Mouse (Mus musculus): Measurements from ENCODE around the gene Ncbp2. TPM values are rescaled to one million over a fixed set of nuclear protein-coding genes. Genes with fewer than 3 reads are reported as not detected.

Gene Ncbp2
- total RNA-seq, 2 experiments from 2014 or later = 47.8 to 49.5 TPM

DNA sequence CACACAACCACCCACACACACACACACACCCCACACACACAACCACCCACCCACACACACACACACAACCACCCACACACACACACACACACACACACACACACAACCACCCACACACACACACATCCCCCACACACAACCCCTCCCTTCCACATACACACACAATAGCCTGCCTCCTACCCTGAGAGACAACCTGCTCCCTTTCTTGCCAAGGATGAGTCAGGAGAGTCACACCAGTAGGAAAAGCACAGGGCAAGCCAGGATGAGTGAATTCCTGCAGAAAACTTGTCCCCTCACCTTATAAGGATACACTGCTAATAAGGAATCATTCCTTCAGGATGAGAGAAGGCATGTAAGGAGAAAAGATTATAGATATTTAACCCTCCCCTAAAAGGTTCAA, 45.6 kb downstream of the Ncbp2 start:
- intact Hi-C loops (cut with DNase I) = no loop called here
- no peak for DNase-seq (ENCODE audit: low spot score in 2 of 2)

DNA sequence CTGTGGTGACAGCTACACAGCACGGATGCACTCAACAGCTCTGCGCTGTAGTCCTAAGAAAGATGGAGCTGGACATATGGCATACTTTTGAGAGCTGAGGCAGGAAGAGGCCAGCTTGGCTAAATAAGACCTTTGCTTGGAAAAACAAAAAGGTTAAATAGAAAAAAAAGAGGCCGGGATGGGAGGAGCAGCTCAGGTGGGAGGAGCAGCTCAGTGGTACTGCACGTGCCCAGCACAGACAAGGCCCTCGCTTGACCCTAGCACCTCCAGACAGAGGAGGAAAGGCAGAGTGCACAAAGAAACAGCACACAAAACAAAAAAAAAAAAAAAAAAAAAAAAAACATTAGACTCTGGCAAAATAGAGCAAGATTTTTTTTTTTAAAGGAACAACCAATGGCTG, 48.1 kb downstream of the Ncbp2 start:
- no peak for DNase-seq (ENCODE audit: low spot score in 2 of 2)
- intact Hi-C loops (cut with DNase I) = no loop called here

- intact Hi-C loops (cut with DNase I) = loop anchor here (2.0 kb wide), 1 partner anchor 54 kb away; the partner anchor contains the start of genes 0610012G03Rik and Ncbp2
- peak; percentile 88 to 90 for DNase-seq (ENCODE audit: low spot score in 2 of 2)
These were observed 54.5 kb downstream of the Ncbp2 start, which contains the start of gene Senp5 for GRCm38 (mm10) chr16:32002509-32003477. Gene Senp5 (minus strand): TSS chr16:32003287.

DNA sequence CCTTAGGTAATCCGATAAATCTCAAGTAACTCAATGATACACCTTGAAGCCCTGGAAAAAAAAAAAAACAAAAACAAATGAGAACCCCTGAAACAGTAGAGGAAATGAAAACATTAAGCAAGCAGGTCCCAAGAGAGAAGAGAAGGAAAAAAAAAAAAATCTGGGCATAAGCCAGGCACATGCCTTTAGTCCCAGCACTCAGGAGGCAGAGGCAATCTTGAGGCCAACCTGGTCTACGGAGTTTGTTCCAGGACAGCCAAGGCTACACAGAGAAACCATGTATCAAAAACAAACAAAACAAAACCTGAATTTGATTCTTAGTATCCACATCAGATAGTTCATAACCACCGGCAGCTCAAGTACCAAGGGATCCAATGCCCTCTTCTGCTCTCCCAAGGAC, 56.4 kb downstream of the Ncbp2 start:
- no peak for DNase-seq (ENCODE audit: low spot score in 2 of 2)
- intact Hi-C loops (cut with DNase I) = no loop called here

- DNase-seq (ENCODE audit: low spot score in 2 of 2) = no peak
- intact Hi-C loops (cut with DNase I) = no loop called here
These were observed 60.4 kb downstream of the Ncbp2 start for GRCm38 (mm10) chr16:32008529-32009293.

- DNase-seq (ENCODE audit: low spot score in 2 of 2) = peak; percentile 25 to 29
- intact Hi-C loops (cut with DNase I) = no loop called here
These were observed 61.6 kb downstream of the Ncbp2 start for GRCm38 (mm10) chr16:32009913-32010312.

- no peak for DNase-seq (ENCODE audit: low spot score in 2 of 2)
- intact Hi-C loops (cut with DNase I) = no loop called here
These were observed 62.0 kb downstream of the Ncbp2 start for GRCm38 (mm10) chr16:32010330-32010729.

Small RNAs within 50 kb of the gene (microRNA-seq; reads per million reads assigned to microRNA genes)
- gene Gm26269 = 0 reads per million in 2 experiments

Other genes starting within 250 kb of the Ncbp2 start
- gene Meltf, start 69.7 kb upstream of the Ncbp2 start, total RNA-seq (2021) = under 1 TPM; 0.40 to 0.46 TPM
- 10 to 100 TPM; 14.6 to 20.9 TPM for gene Pigz, start 14.7 kb upstream of the Ncbp2 start, total RNA-seq (2021)
- 10 to 100 TPM; 50.7 to 56.1 TPM for gene 0610012G03Rik, start within 50 bp of the Ncbp2 start, total RNA-seq (2021)
- gene Senp5, start 54.8 kb downstream of the Ncbp2 start, total RNA-seq (2021) = 10 to 100 TPM; 44.6 to 47.6 TPM
- gene Pak2, start 130.8 kb downstream of the Ncbp2 start, total RNA-seq (2021) = 10 to 100 TPM; 26.5 to 27.8 TPM
- gene Pigx, start 151.2 kb downstream of the Ncbp2 start, total RNA-seq (2021) = 10 to 100 TPM; 26.4 TPM
- gene Cep19, start 151.3 kb downstream of the Ncbp2 start, total RNA-seq (2021) = 10 to 100 TPM; 68.6 to 71.2 TPM
- 10 to 100 TPM in 1 of 2 experiments, 1 to 10 TPM in 1; 8.5 to 12.3 TPM for gene Nrros, start 217.1 kb downstream of the Ncbp2 start, total RNA-seq (2021)
- gene Bex6, start 231.3 kb downstream of the Ncbp2 start, total RNA-seq (2021) = not detected

Measured in left cerebral cortex, postnatal 14 days (tissue).